Mouse (Mus musculus) brown adipose tissue, adult 24 weeks (tissue): ENCODE measurements around the gene Fstl4. TPM values are rescaled to one million over a fixed set of nuclear protein-coding genes. Genes with fewer than 3 reads are reported as not detected.
"Not testable (repeated sequence)": the region's sequence is repeated elsewhere in the genome, so short reads cannot be mapped to it uniquely, and the experiment has no call there.

ENCODE experiments used
- H3K27ac ChIP-seq: fragments of 200-500 bp; replicated peaks from 2 replicates; pipeline ENCODE4 v1.5.1; 2012; ENCODE audit warnings: low read depth, mild to moderate bottlenecking, low read length
- H3K4me1 ChIP-seq: fragments of 200-500 bp; 2 replicates; pipeline ENCODE4 v1.6.1; 2012; ENCODE audit warnings: low read length, mixed read lengths; ENCODE audit not compliant: control insufficient read depth, insufficient read depth, insufficient read length
- H3K4me3 ChIP-seq: fragments of 200-500 bp; 2 replicates; pipeline ENCODE4 v1.5.1; 2012; ENCODE audit warnings: low read depth, mild to moderate bottlenecking, low read length, moderate library complexity; ENCODE audit not compliant: insufficient read depth
- polyA plus RNA-seq: library from polyadenylated mRNA; stranded (reverse); fragments of >200 nt; gene quantifications from 2 replicates; pipeline ENCODE4 v1.2.4, GENCODE M21; 2012; ENCODE audit not compliant: missing spikeins, insufficient read depth, insufficient read length

The Fstl4 gene
- polyA plus RNA-seq, 1 experiment = not detected

DNA sequence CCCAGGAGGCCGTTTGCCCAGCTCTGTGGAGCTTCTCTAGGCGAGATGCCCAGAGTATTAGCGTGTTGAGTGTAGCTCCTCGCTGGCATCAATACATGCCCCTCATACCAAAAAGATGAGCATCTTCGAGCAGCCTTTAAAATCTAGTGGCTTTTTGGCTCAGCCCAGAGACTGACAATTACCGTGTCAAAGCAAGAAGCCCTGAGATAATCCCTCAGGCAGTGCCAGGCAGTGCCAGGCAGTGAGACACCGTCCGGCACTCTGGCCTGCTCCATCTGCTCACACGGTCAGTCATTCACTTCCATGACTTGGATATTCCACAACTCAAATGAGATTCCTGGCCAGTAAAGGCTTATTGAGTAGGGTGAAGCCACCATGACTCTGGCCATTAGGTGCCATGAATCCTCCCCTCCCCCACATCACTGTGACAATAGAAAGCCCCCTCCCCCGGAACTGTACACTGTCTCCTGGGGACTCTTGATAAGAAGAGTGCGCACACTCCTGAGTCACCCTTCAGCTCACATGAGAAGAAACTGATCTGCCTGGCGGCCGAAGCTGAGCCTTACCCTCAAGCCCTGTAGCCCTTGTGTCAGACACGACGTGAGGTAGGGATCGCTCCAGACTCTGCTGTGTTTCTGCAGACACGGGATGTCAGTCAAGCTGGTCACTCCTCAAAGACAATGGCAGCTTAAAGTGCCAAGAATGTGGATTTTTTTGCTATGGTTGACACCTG is 293.6 kb downstream of the Fstl4 start:
- no peak overlapping the region for H3K27ac ChIP-seq
- H3K4me3 ChIP-seq = no peak overlapping the region
- no peaks in the 10 kb centered on the region for H3K4me1 ChIP-seq

DNA sequence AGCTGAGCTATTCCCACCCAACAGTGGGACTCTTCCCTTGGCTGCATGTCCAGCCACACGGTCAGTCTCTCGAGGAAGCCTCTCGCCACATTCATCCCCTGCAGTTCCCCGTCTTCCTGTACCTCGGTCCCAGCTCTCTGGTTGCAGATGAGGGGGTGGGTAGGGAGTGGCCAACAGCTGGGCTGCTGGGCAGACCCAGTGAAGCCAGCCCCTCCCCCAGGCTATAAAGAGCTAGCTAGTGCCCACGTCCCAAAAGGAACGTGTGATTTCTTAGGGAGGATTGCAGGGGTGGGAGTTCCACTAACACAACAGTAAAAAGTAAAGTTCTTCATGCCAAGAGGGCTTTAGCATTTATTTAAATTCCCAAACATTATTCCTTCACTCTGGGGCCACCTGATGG is 294.1 kb downstream of the Fstl4 start:
- no peak overlapping the region for H3K4me3 ChIP-seq
- no peak overlapping the region for H3K27ac ChIP-seq
- no peaks in the 10 kb centered on the region for H3K4me1 ChIP-seq

DNA sequence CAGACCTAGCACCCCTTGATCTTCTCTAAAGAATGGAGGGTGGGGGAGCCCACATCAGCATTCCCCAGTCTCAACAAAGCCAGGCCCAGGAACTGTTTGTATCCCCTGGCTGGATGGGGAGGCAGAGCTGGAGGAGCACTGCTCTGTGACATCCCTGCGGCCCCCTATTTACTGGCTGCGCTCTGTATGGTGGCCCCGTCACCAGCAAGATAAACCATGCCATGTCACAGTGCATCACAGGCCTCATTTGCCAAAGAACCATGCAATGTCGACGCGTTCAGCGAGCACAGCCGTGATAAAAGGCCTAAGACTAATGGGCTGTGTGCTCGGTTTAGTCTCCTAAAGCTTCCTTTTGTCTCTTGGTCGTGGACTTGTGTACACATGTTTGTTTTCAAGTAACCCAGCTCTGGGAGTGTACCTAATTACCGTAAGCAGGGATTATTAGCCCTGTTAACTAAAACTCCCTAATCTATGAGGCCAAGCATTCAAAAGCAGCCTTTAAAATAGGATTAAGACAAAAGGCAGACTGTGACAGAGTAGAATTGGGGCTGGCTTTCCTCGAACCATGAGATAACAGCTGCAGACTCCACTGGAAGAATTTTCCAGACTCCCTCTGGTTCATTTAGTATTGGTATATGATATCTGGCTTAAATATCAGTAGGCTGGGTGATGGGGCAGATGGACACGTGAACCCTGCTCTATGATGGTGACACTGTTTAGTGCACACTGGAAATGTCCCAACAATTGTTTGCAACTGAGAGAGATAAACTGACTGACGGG is 303.5 kb downstream of the Fstl4 start:
- Histone ChIP-seq H3K4me1 (no peaks in the 10 kb centered on the region), H3K4me3 (no peak overlapping the region), H3K27ac (no peak overlapping the region)

DNA sequence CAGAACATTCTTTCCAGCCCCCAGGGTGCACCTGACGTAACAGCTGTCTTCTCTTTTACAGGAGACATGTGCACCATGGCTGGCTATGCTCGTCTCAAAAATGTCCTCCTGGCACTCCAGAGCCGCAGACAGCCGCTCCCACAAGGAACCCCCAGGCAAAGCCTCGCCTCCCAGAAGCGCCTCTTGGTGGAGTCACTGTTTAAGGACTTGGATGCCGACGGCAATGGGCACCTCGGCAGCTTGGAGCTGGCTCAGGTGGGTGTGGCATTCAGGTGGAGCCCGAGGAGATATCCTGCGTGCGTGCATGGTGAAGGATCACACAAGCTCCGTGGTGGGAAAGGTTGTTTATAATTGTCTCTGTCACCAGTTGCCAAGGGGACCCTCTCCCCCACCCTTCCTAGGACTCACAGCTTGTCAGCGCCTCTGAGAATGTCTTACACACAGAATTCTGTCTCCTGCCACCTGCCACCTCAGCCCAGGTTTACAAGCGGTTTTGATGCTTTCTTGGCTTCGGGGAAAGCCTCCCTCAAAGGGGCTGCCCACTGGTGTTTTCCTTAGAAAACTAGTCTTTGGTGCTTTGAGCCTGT is 304.1 kb downstream of the Fstl4 start:
- no peaks in the 10 kb centered on the region for H3K4me1 ChIP-seq
- no peak overlapping the region for H3K27ac ChIP-seq
- no peak overlapping the region for H3K4me3 ChIP-seq

DNA sequence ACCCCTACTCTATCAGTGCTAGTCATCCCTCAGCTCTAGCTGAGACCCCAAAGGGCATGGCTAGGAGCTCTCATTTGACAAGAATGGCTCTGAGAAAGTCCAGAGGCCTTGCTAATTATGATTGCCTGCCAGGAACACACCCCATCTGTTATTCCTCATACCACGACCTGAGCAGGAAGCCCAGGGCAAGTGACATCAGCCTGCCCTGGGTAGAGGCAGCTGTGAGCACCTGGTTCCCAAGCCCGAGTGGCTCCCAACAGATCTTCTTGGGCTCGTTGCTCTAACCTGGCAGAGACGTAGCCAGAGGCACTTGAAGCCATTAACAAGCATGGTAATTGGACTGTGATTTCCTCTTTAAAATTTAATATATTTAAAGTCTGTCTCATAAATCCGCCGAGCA is 305.3 kb downstream of the Fstl4 start:
- H3K27ac ChIP-seq = no peak overlapping the region
- no peaks in the 10 kb centered on the region for H3K4me1 ChIP-seq
- no peak overlapping the region for H3K4me3 ChIP-seq

DNA sequence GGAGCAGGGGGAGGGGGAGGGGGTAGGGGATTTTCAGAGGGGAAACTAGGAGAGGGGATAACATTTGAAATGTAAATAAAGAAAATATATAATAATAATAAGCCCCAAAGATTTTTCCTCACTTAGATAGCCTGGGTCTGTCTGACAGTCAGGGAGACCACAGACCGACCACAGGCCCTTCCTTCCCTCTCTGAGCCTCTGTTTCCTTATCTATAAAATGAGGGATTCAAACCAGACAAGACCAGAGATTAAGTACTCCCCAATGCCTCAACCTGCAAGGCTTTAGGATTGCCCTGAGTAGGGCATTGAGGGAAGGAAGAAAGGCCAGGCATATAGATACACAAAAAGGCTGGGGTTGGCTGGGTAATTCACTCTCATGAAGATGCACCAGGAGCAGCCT is 307.2 kb downstream of the Fstl4 start:
- no peak overlapping the region for H3K27ac ChIP-seq
- no peaks in the 10 kb centered on the region for H3K4me1 ChIP-seq
- no peak overlapping the region for H3K4me3 ChIP-seq

DNA sequence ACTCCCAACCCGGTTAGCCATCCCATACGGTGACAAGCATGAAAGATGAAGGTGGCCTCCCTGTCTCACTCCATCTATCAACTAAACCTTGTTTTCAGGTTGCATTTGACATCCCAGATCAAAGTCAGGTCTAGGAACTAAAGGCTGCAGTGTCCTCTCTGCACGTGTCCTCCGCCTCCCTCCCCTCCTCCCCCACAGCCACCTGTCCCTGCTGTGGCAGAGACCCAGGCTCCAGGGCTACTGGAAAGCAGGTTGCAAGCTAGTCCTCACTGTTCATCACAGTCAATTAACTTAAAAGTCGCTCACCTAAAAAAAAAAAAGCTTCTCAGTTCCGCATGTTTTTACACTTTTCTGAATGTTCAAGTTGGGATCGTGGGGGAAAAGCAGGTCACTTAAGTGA is 313.2 kb downstream of the Fstl4 start:
- Histone ChIP-seq H3K27ac (no peak overlapping the region), H3K4me3 (no peak overlapping the region), H3K4me1 (no peaks in the 10 kb centered on the region)

DNA sequence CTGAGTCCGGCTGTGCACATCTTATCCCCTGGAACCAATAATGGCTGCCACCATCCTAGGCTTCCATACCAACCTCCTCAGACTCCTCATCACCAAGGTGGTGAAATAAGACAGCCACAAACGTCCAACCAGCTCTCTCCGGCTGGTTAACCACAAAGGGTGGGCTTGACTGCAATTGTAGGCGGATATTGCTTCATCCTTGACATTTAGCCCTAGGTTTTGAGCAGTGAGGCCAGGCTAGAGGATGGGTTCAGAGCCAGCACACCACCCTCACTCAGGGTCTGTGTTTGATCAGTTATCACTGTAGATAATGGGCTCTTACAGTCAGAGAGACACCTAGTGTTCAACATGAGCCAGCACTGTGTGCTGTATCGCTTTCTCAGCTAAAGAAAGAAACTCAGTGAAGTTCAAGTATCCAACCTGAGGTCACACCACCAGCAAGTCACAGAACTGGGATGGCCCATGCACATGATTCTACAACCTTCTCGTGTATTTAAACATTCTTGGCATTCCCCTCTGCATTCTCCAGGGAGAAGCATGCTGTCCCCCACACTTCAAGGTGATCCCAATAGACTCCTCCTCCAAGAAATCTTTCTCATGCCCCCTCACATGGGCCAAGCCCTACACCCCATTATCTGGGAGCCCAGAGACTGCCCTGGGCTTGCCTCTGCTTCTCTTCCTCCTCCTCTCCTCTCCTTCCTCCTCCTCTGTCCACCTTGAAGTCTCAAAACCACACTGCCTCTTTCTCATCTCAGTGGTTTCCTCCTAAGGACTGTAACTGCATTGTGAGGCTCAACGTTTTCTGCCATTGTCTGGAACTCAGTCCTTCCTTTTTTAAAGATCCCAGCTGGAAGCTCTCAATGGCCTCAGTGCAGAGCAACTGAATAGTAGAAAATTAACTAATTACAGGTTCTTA is 314.2 kb downstream of the Fstl4 start:
- H3K4me3 ChIP-seq = no peak overlapping the region
- H3K27ac ChIP-seq = no peak overlapping the region
- no peaks in the 10 kb centered on the region for H3K4me1 ChIP-seq

DNA sequence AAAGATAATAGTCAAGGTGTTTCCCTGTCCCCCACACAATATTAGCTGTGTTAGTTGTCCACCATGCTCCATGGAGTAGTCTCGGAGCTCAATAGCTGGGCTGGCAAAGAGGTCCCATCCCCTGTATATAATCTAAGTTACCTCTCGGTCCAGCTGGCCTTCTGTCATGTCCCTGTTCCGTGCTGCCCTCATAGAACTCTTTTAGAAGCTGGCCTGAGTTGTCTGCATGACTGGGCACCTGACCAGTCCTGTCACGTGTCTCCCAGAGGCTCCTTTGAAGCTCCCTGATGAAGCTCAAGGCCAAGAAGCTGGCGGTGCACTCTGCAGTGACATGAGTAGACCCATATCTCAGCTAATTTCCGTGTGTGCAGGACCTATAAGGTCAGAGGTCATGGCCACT is 316.9 kb downstream of the Fstl4 start:
- Histone ChIP-seq H3K27ac (no peak overlapping the region), H3K4me1 (no peaks in the 10 kb centered on the region), H3K4me3 (no peak overlapping the region)

DNA sequence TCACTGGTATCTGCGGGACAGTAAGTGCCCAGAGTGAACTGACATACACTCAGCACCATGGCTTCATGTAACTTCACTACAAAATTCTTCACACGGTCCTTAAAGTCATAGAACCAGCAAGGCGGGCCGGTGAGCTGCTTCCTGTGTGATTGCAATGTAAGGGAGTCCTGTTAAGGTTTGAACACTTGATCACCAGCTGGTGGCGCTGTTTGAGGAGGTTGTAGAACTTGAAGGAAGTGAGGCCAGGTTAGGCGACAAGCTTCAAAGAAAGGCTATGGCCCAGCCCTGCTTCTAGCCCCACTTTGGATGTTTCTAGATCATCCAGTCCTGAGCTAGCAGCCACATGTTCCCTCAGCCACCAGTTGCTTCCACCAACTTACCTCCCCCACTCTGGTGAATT is 320.9 kb downstream of the Fstl4 start:
- no peak overlapping the region for H3K4me3 ChIP-seq
- H3K27ac ChIP-seq = no peak overlapping the region
- H3K4me1 ChIP-seq = no peaks in the 10 kb centered on the region

DNA sequence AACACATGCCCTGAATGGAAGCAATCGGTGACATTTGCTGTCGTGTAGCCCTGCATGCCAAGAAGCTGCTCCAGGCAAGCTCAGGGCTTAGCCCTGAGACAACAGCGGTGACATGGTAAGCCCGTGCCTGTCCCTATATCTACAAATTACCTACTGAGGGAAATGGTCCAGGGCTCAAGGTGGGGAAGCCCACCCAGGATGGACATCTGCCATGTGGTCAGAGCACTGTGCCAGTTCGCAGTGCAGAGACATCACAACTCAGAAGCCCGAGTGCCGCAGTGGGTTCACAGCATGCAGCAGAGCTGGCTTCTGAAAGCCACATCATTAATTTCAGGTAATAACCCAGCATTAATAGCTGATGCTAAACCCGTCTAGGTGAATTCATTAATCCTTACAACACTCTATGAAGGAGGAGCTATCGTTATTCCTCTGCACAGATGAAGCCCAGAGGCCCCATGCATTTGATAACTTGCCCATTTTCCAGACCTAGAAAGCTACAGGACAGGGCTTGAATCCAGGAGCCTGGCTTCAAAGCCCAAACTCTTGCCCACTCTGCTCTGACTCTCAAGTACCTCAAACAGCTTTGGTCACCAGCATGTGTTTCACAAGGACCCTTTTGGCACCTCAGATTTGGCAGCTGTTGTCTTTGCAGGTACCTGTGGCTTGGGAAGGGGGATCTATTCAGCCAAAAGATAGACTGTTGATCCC is 321.6 kb downstream of the Fstl4 start:
- H3K4me1 ChIP-seq = no peaks in the 10 kb centered on the region
- H3K27ac ChIP-seq = no peak overlapping the region
- no peak overlapping the region for H3K4me3 ChIP-seq

DNA sequence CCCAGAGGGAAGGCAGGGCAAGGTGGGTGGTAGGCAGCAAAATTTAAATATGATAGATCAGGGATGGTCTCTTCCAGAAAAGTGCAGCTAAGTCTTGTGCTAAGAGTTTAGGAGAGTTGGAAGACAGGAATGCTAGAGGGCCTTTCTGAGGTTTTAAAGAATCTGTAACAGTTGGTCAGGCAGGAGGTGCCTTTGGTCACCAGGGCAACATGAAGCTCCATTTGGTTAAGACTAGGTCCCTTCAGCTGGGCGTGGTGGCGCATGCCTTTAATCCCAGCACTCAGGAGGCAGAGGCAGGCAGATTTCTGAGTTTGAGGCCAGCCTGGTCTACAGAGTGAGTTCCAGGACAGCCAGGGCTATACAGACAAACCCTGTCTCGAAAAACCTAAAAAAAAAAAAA is 323.5 kb downstream of the Fstl4 start:
- not testable (repeated sequence) for H3K27ac ChIP-seq, H3K4me1 ChIP-seq, H3K4me3 ChIP-seq

DNA sequence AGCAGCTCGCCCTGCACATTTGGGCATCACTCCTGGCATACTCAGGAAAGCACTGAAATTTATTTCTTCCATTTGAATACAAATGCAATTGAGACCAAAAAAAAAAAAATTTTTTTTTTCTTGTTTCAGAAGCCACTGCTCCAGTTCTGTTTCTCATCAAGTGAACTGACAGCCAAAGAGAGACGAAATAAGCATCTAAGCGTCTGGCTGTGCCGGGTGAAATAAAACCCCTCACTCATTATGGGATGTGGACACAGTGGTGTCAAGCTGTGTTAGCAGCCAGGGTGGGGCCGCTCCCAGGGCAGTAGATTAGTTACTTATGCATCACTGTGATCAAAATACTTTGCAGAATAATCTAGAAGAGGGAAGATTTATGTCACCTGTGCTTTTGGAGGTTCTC is 327.2 kb downstream of the Fstl4 start:
- H3K27ac ChIP-seq = no peak overlapping the region
- H3K4me3 ChIP-seq = no peak overlapping the region
- no peaks in the 10 kb centered on the region for H3K4me1 ChIP-seq

DNA sequence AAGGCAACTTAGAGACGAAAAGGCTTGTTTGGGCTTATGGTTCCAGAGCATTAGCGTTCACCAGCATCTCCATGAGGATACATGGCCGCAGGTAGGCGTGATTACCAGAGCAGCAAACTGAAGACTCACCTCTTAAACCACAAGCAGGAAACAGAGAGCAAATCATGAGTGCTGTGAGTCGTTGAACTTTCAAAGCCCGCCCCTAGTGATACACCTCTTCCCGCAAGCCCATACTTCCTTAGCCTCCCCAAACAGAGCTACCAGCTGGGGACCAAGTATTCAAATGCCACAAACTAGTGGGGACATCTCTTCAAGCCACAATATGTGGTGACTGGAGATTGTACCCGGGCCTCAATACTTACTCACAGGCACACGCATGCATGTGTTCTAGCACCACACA is 332.4 kb downstream of the Fstl4 start:
- H3K4me3 ChIP-seq = no peak overlapping the region
- H3K4me1 ChIP-seq = no peaks in the 10 kb centered on the region
- H3K27ac ChIP-seq = no peak overlapping the region
